Mouse (Mus musculus) frontal cortex, postnatal 14 days (tissue): ENCODE results near the gene Cebpe.

Experiments
- DNase-seq, 2 experiments: peaks; one replicate each; pipeline ENCODE4 v3.0.0; 2022; ENCODE audit warnings: low spot score in 2 of 2

Gene Cebpe

GRCm38 (mm10) chr14:54712074-54712473, at the start of gene Cebpe:
Gene Cebpe, minus strand, starts transcription at chr14:54712174.
- no peak for DNase-seq

- peak in 1 of 2 experiments; percentile 18 for DNase-seq
These were observed 44.4 kb upstream of the Cebpe start for GRCm38 (mm10) chr14:54756382-54756781.

GRCm38 (mm10) chr14:54754602-54755018, 42.6 kb upstream of the Cebpe start:
- peak in 1 of 2 experiments; percentile 23 for DNase-seq

- no peak for DNase-seq
These were observed 42.1 kb upstream of the Cebpe start for GRCm38 (mm10) chr14:54753986-54754601.

- DNase-seq: no peak
These were observed 41.0 kb upstream of the Cebpe start for GRCm38 (mm10) chr14:54752938-54753337.

GRCm38 (mm10) chr14:54751768-54752167, 39.8 kb upstream of the Cebpe start:
- DNase-seq: no peak

GRCm38 (mm10) chr14:54749238-54749637, 37.3 kb upstream of the Cebpe start:
- no peak for DNase-seq

- no peak for DNase-seq
These were observed 36.3 kb upstream of the Cebpe start for GRCm38 (mm10) chr14:54747942-54748917.

- DNase-seq: no peak
These were observed 34.1 kb upstream of the Cebpe start for GRCm38 (mm10) chr14:54746038-54746437.

- no peak for DNase-seq
These were observed 32.5 kb upstream of the Cebpe start for GRCm38 (mm10) chr14:54744473-54744872.

GRCm38 (mm10) chr14:54742375-54742774, 30.4 kb upstream of the Cebpe start:
- no peak for DNase-seq

GRCm38 (mm10) chr14:54741721-54742120, 29.7 kb upstream of the Cebpe start:
- no peak for DNase-seq

GRCm38 (mm10) chr14:54737634-54738033, 25.7 kb upstream of the Cebpe start:
- DNase-seq: no peak

GRCm38 (mm10) chr14:54736555-54737552, 24.9 kb upstream of the Cebpe start:
- peak in 1 of 2 experiments; percentile 46 for DNase-seq

- DNase-seq: no peak
These were observed 23.2 kb upstream of the Cebpe start for GRCm38 (mm10) chr14:54735221-54735620.

GRCm38 (mm10) chr14:54734004-54734403, 22.0 kb upstream of the Cebpe start:
- DNase-seq: no peak

- no peak for DNase-seq
These were observed 20.2 kb upstream of the Cebpe start for GRCm38 (mm10) chr14:54732206-54732605.

GRCm38 (mm10) chr14:54730305-54730704, 18.3 kb upstream of the Cebpe start:
- no peak for DNase-seq

GRCm38 (mm10) chr14:54728823-54729653, 17.1 kb upstream of the Cebpe start:
- DNase-seq: no peak

GRCm38 (mm10) chr14:54727565-54727964, 15.6 kb upstream of the Cebpe start:
- no peak for DNase-seq

- no peak for DNase-seq
These were observed 12.1 kb upstream of the Cebpe start for GRCm38 (mm10) chr14:54724049-54724448.
